Mouse (Mus musculus) thymus, postnatal 10 days (tissue): ENCODE data around the gene 2810408A11Rik.

ENCODE experiments used
- DNase-seq, 2 experiments: peaks; one replicate each; pipeline ENCODE4 v3.0.0; 2021; ENCODE audit warnings: low spot score in 2 of 2

Gene 2810408A11Rik

DNA sequence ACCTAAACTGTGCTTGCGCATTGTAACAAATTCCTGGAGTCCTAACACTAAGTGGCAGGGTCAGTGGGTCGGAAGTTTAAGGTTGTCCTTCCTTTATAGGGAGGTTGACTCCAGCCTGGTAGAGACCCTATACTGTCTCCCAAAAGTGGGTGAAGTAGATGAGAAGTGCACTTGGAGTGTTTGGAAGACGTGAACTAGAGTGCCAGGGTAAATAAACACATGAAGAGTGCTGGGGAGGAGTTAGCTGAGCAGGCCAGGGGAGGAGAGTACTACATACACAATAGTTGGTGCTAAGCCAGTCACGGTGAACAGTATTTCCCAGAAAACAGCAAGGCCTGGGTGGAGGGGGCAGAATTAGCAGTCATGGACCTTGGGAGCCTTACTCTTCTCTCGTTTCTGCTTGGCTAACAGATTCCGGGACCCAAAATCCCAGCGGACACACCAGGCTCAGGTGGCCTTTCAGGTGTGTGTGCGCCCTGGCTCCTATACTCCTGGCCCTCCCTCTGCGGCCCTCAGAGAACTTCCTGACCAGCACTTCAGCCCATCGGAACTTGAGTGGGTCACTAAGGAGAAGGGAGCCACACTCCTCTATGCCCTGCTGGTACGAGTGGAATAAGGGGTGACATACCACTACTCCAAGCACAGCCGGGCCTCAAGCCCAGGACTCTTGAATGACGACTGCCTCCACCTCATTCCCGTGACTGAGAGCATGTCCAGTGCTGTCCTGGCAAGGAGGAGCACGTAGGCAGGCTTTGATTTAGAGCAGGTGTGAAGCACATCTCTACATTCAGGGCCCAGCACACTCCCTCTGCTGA lies 12.1 kb upstream of the 2810408A11Rik start:
- no peak for DNase-seq

DNA sequence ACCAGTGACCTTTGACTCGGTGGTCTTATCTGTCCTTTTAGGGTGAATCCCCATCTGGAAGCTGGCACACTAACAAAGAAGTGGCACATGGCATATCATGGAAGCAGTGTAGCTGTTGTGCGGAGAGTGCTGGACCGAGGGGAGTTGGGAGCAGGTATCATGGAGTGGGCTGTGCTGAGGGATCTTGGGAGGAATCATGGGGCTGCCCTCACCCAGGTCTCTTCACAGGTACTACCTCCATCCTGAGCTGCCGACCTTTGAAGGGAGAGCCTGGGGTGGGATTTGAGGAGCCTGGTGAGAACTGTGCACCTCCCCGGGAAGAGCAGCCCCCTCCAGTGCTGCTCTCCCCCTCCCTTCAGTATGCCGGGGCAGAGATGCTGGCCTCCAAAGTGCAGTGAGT lies 10.9 kb upstream of the 2810408A11Rik start:
- no peak for DNase-seq

DNA sequence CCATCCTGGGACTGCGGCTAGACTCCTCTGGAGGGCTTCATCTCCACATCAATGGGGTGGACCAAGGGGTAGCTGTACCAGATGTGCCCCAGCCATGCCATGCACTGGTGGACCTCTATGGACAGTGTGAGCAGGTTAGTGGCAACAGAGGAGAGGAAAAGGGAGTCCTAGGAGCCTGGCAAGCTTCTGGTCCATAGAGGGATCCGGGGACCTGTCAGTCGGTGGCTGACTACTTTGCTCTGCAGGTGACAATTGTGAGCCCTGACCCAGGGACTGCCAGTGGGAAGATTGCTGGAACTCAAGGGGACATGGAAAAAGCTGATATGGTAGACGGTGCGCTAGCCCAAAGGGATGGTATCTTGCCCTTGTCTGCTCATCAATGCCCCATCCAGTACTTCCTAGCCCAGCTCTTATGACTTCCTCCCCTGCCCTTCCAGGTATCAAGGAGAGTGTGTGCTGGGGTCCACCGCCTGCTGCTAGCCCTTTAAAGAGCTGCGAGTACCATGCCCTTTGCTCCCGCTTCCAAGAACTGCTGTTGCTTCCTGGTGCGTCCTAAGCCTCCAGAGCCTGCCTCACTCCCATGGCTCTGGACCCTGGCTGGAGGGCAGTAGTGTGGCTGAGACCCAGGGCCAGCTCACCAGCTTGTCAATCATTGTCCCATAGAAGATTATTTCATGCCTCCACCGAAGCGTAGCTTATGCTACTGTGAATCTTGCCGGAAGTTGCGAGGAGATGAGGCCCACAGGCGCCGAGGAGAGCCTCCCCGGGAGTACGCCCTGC lies 10.2 kb upstream of the 2810408A11Rik start:
- no peak for DNase-seq

DNA sequence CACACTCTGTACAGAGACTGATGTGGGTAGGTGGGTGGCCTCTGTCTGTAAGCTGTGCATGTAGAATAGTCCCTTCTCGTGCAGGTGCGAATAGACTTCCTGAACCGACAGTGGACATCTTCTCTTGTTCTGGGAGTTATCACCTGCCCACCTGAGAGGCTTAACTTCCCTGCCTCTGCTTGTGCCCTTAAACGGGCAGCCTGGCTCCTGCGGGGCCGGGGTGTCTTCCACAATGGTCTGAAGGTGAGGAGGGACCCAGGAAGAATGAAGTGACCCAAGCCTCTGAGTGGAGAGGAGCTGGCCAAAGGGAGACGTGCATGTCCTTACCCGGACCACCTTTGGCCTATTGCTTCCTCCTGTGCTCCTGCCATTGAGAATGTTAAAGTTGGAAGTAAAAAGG lies 9.4 kb upstream of the 2810408A11Rik start:
- no peak for DNase-seq

DNA sequence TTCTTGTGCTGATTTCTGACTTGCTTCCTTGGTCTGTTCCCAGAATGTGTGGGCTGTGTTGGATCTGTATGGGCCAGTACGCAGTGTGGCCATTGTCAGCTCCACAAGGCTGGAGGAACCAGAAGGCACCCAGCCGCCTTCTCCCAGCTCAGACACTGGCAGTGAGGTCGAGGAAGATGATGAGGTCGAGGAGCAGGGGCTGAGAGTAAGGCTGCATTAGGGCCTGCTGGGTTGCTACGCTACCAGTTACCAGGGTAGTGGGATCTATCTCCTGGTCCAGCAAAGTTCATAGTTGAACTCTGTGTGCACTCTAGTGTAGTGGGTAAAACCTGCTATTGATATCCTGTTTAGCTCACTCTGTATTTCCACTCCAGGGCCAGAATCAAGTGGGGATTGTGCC lies 8.4 kb upstream of the 2810408A11Rik start:
- DNase-seq, result no peak

DNA sequence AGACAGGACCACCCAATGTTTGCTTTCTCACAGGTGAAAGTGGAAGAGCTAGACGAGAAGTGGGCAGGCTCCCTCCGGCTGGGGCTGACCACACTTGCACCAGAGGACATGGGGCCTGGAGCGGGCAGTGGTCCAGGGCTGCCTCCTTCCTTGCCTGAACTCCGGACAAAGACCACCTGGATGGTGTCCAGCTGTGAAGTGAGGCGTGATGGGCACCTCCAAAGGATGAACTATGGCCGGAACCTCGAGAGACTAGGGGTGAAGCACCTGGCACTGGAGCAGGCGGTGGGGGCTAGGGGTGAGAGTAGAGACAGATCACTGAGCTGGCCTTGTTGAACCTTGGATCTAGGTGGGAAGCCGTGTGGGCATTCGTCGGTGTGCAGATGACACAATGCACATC lies 7.9 kb upstream of the 2810408A11Rik start:
- DNase-seq, result no peak

DNA sequence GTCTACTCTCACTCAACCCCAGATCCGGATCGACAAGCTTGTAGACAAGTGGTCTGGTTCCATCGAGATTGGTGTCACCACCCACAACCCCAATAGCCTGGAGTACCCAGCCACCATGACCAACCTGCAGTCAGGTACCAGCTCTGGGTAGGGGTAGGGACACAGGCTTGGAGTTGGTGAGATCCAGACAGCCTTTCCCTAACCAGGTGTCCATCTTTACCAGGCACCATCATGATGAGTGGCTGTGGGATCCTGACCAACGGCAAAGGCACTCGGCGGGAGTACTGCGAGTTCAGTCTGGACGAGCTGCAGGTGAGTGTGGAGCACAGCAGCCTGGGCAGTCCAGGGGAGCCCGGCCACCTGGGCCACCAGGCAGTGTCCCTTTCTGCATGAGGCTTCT lies 3.5 kb upstream of the 2810408A11Rik start:
- DNase-seq, result no peak

DNA sequence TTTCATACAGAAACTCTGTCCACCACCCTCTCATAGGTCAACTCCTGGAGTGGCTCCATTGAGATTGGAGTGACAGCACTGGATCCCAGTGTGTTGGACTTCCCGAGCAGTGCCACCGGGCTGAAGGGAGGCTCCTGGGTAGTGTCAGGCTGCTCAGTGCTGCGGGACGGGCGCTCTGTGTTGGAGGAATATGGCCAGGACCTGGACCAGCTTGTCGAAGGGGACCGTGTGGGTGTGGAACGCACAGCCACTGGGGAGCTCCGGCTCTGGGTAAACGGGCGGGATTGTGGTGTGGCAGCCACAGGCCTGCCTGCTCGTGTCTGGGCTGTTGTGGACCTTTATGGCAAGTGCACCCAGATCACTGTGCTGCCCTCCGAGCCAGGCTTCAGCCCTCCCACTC lies 2.2 kb upstream of the 2810408A11Rik start:
- no peak for DNase-seq

DNA sequence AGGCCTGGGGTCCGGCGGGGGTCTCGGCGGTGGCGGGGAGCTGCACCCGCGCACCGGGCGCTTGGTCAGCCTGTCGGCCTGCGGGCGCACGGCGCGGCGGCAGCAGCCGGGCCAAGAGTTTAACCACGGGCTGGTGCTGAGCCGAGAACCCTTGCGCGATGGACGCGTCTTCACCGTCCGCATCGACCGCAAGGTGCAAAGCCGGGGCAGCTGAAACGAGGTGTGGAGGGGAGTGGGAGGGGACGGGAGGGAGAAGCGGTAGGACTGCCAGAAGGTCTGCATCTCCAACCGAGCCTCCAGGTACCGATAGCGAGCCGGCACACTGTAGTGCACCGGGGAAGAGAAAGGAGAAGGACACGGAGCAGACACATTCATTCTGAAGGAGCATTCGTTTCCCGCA lies 1.2 kb upstream of the 2810408A11Rik start:
- no peak for DNase-seq

DNA sequence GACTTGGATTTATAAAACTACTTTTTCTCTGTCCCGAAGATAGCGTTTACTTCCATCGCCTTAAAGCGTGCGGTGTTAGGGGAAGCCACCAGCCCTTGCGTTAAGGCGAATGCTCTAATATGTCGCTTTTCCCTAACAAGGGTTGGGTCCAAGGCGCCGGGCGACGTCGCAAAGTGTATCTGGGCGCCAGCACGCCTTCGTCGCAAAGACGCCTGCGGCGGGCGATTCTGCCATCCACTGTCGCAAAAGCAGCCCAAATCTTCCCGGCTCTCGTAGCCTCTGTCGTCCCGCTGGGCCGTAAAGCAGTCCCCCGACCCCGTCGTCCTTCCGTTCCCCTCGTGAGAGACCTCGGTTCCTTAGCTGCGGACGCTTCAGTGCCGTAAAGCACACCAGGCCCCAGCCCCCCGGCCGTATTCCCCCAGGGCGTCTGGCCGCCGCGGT lies 639 bp upstream of the 2810408A11Rik start:
- peak; percentile 91 to 95 for DNase-seq

DNA sequence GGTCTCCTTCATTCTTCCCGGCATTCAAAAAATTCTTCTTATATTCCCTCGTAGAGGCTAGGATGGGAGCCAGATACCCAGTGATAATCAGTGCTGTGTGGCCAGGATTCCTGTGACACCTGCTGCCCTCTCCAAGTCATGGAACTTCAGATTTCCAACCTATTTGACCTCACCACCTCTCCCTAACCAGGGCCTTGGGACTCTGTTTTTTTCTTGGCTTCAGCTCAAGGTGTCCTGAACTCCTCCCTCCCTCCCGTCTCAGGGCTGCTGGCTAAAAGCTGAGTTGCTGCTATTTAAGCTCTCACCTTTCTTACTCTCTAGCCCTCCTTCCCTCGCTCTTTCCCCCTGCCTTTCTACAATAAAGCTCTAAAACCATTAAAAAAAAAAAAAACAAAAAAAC lies 917 bp downstream of the 2810408A11Rik start:
- no peak for DNase-seq

DNA sequence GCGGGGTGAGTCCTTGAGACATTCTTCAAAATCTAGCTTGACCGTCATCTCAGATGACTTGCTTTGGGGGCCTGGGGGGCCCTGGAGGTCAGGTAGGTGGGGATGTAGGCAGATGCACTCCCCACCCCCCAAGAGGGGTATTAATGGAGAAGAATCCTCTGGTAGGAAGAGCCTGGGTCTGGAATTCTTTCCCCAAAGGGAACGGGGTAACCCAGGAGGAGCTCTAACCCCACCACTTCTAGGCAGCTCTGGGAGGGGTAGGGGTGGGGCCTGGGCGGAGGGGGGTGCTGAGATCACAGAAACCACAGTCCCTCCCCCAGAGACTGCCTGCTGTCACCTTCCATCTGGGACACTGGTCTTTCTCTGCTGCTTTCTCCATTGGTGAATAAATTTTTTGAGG lies 5.5 kb downstream of the 2810408A11Rik start, which contains the start of gene Acap1:
TSS of gene Acap1 (minus strand) at position 249 of the 400 bp plus-strand sequence.
- peak; percentile 71 to 76 for DNase-seq

DNA sequence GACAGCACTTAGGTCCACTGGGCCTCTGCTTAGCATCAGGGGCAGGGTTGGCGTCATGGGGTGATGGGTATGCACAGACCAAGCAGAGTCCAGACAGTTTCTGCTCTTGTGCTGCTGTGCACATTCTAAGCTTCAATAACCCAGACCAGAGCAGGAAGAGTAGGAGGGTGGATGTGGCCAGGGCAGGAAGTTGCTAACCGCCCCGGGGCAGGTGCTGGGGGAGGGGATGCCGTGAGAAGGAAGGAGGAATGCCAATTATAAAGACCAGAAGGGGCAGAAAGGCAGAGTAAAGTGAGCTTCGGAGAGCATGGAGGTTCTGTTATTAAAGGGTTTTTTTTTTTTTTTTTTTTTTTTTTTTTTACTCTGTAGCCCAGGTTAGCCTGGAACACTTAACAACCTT lies 6.1 kb downstream of the 2810408A11Rik start:
- peak; percentile 86 to 90 for DNase-seq

DNA sequence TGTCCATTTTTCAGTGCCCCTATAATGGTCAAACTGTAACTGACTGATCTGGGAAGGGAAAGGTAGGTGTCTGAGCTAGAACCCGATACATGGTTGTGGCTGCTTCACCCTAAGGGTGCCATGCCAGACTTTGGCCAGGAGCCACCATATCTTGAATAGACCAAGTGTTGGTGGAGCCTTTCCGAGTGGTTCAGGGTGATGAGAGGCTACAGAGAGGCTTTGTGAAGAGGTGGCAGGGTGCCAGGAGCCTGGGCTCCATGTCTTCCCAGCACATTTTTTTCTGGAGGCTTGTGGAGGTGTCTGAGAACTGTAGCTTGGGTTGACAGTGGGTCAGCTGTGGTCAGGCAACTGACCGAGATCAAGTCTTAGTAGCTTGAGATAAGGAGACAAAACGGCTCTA lies 9.3 kb downstream of the 2810408A11Rik start:
- no peak for DNase-seq

DNA sequence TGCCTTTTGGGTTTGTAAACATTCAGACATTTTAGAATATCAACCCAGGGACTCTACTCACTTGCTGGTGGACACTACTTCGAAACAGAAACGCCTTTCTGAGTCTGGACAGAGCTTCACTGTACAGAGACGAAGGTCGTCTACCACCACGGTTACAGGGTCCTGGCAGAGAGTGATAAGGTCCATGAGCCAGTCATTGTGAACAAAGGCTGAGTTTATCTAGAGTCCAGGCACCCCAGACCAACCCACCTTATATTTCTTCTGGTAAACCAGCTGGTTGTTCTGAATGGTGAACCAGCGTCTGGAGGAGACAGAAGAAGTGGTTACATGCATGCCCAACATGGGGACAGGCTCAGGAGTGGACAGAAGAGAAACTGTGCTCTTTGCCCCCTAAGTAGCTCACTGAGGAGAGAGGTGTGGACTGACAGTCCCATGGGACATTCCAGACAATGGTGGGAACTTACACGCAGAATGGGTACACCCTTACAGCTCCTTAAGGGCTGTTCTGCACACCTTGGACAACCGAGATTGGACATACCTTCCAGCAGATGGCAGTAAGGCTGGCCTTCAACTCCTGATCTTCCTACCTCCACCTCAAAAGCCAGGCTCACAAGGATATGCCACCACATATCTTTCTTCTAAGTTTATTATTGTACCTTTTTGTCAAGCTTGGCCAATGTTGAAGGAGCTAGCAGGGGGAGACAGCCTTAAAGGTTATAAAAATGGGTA lies 13.7 kb downstream of the 2810408A11Rik start:
- no peak for DNase-seq

DNA sequence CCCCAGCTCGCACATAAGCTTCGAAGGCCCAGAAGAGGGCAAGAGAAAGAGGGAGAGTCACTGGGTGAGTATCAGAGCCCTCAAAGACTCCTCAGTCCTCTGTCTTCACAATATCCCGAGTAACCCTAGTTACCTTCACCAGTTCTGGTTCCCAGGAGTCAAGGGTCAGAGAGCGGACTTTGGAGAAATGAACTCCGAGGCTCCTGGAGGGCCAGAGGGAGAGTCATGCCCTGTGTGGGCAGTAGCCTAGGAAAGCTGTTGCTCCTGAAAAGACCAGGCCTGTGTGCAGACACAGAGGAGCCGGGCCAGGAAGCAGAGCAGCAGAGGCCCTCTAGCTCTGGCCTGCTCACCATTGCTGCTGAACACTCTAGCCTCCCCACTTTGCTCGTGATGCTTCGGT lies 16.1 kb downstream of the 2810408A11Rik start:
- DNase-seq, result no peak

DNA sequence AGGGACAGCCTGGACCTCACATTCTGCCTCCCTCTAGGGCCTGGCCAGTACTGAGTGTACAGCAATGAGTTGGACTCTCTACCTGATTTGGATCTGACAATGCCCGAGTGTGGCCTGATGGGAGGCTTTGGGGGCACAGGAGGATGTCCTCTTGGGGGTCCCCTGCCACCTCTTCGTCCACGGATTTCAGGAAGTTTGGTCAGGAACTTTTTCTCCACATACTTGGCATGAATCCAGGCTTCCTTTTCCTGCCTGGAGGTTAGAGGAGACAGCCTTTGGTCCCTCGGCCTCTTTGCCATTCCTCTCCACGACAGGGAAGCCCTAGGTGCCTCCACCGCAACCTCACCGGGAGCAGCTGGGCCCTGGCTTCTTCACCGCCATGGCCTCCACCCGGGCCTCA lies 16.5 kb downstream of the 2810408A11Rik start:
- no peak for DNase-seq

DNA sequence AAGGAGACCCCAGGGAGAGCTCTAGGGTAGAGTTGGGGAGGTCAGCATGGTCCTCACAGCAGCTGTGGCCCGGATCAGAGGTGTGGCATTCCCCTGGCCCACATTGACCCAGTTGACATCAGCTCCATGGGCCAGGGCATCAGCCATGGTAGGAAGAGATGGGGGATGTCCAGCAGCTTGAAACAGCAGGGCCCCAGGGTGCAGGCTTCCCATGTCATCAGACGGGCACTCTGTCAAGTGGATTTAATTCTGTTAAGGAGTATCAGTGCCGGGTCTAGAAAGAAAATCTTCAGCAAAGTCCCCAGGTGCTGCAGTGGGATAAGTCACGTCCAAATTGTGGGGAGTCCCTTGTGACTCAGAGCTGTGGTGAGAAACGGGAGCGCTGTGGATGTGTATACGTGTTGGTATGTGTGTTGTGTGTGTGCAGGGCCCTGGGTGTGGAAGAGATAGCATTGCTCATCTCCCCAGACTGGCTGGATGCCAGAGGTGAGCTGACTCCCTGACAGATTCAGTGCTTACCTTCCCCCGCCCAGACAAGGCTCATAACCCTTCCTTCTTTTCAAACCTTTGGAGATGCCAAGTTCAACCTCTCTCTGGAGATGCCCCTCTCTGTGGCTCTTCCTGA lies 17.1 kb downstream of the 2810408A11Rik start:
- DNase-seq, result no peak

DNA sequence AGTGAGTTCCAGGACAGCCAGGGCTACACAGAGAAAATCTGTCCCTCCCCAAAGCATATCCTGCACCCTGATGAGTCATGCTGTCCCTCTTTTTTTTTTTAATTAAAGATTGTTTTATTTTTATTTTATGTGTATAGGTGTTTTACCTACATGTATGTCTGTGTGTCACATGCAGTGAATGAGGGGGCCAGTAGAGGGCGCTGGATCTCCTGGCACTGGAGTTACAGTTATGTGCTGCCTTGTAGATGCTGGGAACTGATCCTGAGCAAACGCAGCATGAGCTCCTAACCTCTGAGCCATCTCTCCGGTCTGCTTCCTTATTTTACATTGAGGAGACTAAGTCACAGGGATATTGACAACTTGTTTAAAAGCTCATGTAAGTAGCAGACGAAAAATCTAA lies 17.7 kb downstream of the 2810408A11Rik start:
- DNase-seq, result peak; percentile 51 to 66

DNA sequence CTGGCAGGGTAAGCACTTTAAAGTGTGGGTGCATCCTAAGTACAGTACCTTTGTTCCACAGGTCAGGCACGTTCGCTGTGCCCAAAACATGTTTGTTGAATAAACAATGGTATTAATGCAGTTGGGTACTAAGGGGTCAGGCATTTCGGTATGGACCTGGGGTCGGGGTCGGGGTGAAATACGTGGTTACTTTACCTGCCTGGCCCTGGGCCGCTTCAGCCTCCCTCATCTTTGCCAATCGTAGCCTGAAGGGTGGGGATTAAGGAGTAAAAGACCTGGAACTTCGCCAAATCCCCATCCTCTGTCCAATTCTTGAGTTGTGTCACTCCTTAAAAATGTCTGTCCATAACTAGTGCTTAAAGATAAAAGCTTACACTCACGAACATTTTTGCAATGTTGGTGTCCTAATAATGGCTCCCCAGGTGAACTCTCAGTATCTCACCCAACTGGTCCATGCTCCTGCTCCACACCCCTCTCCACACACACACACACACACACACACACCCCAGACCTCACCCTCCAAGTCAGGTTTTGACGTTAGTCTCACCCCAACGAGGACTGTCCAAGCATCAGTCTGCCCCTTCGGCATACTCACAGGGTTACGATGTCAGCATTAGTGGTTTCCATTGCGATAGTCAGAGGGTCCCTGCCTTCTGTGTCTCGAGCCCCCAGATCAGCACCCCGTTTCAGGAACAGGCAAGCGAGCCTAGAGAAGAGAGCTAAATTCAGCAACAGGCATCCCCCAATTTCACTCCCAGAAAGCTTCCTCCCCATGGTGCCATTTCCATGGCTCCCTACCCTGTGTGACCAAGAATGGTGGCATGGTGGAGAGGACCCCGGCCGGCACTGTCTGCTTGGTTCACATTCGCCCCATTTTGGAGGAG lies 18.8 kb downstream of the 2810408A11Rik start:
- DNase-seq, result no peak
